Mouse (Mus musculus) layer of hippocampus, postnatal 25 days (tissue): ENCODE results near the gene Dhrs7c. TPM values are rescaled to one million over a fixed set of nuclear protein-coding genes. Genes with fewer than 3 reads are reported as not detected.
A peak's percentile ranks its signal among the peaks of the same experiment; 100 is the strongest.

Experiments
- DNase-seq, 2 experiments: peaks; one replicate each; pipeline ENCODE4 v3.0.0; 2022; ENCODE audit warnings: mixed read lengths in 2 of 2, low spot score in 1 of 2; ENCODE audit errors: extremely low spot score in 1 of 2
- total RNA-seq, 2 experiments: library from RNA; stranded (reverse); gene quantifications; 2 replicates each; pipeline ENCODE4 v1.2.3; 2021

Gene Dhrs7c
- not detected for total RNA-seq

GRCm38 (mm10) chr11:67797931-67798330 lies at the start of gene Dhrs7c:
Dhrs7c (plus strand) TSS chr11:67798187.
- no peak for DNase-seq

GRCm38 (mm10) chr11:67756287-67756686 lies 41.7 kb upstream of the Dhrs7c start:
- DNase-seq: no peak

- no peak for DNase-seq
Observed at GRCm38 (mm10) chr11:67757373-67758167, 40.4 kb upstream of the Dhrs7c start.

- no peak for DNase-seq
Observed at GRCm38 (mm10) chr11:67771053-67771452, 26.9 kb upstream of the Dhrs7c start, which contains the start of gene Glp2r. Glp2r (minus strand) TSS chr11:67771153.

GRCm38 (mm10) chr11:67771691-67772090 lies 26.3 kb upstream of the Dhrs7c start:
- DNase-seq: no peak

GRCm38 (mm10) chr11:67772577-67772976 lies 25.4 kb upstream of the Dhrs7c start:
- DNase-seq: peak; percentile 32 to 51

- no peak for DNase-seq
Observed at GRCm38 (mm10) chr11:67774379-67774778, 23.6 kb upstream of the Dhrs7c start, which contains the start of gene Gsg1l2. Gsg1l2 (plus strand) TSS chr11:67774608.

GRCm38 (mm10) chr11:67790182-67790581 lies 7.8 kb upstream of the Dhrs7c start:
- no peak for DNase-seq

- DNase-seq: no peak
Observed at GRCm38 (mm10) chr11:67800130-67800723, 2.2 kb downstream of the Dhrs7c start.

GRCm38 (mm10) chr11:67801169-67801568 lies 3.2 kb downstream of the Dhrs7c start:
- DNase-seq: no peak

- DNase-seq: no peak
Observed at GRCm38 (mm10) chr11:67805538-67805937, 7.6 kb downstream of the Dhrs7c start.

- no peak for DNase-seq
Observed at GRCm38 (mm10) chr11:67806832-67807597, 9.0 kb downstream of the Dhrs7c start.

GRCm38 (mm10) chr11:67808051-67808450 lies 10.1 kb downstream of the Dhrs7c start:
- DNase-seq: no peak

GRCm38 (mm10) chr11:67811535-67811934 lies 13.5 kb downstream of the Dhrs7c start:
- DNase-seq: peak in 1 of 2 experiments; percentile 25

- peak; percentile 38 to 62 for DNase-seq
Observed at GRCm38 (mm10) chr11:67819604-67820003, 21.6 kb downstream of the Dhrs7c start.

- DNase-seq: peak in 1 of 2 experiments; percentile 65
Observed at GRCm38 (mm10) chr11:67820221-67820620, 22.2 kb downstream of the Dhrs7c start.

- peak in 1 of 2 experiments; percentile 30 for DNase-seq
Observed at GRCm38 (mm10) chr11:67821560-67821959, 23.6 kb downstream of the Dhrs7c start.

GRCm38 (mm10) chr11:67828360-67829059 lies 30.5 kb downstream of the Dhrs7c start:
- DNase-seq: no peak

- DNase-seq: no peak
Observed at GRCm38 (mm10) chr11:67829530-67829929, 31.5 kb downstream of the Dhrs7c start.

GRCm38 (mm10) chr11:67831820-67832219 lies 33.8 kb downstream of the Dhrs7c start:
- DNase-seq: no peak
